13 mouse cellular contexts compared by ENCODE assay signal in genomic region chr5:122448869-122449268, GRCm38 (mm10).
"Had no signal": no experiment of that assay in that cellular context is flagged by ENCODE, and none has a peak within 500 bp of the region (broad histone marks: within the 10 kb centered on the region; RNA-seq: fewer than 3 reads in every experiment).

No protein-coding gene starts in this region.

- H3K27me3 ChIP-seq: kidney, embryonic 15.5 days; limb, embryonic 15.5 days; liver, embryonic 12.5 days; lung, embryonic 15.5 days; neural tube, embryonic 12.5 days had no signal

- DNase-seq: kidney, adult 18-20 months; kidney, postnatal 25 days; lung, postnatal 4 days; midbrain, embryonic 14.5 days; thymus, adult 2 months; thymus, postnatal 25 days had no signal

- H3K4me2 ChIP-seq: kidney, embryonic 15.5 days; limb, embryonic 15.5 days; liver, embryonic 12.5 days; lung, embryonic 15.5 days; neural tube, embryonic 12.5 days had no signal

- H3K9ac ChIP-seq: kidney, embryonic 15.5 days; limb, embryonic 15.5 days; liver, embryonic 12.5 days; lung, embryonic 15.5 days; neural tube, embryonic 12.5 days had no signal

- ATAC-seq: liver, embryonic 12.5 days had no signal

- H3K27ac ChIP-seq: kidney, embryonic 15.5 days; left cerebral cortex, adult 2 months; limb, embryonic 15.5 days; liver, embryonic 12.5 days; lung, embryonic 15.5 days; midbrain, embryonic 10.5 days; neural tube, embryonic 12.5 days had no signal

- H3K4me3 ChIP-seq: kidney, embryonic 15.5 days; left cerebral cortex, adult 2 months; limb, embryonic 15.5 days; liver, embryonic 12.5 days; lung, embryonic 15.5 days; midbrain, embryonic 10.5 days; neural tube, embryonic 12.5 days had no signal

- H3K4me1 ChIP-seq: kidney, embryonic 15.5 days; limb, embryonic 15.5 days; liver, embryonic 12.5 days; lung, embryonic 15.5 days; neural tube, embryonic 12.5 days had no signal

- H3K9me3 ChIP-seq: kidney, embryonic 15.5 days; limb, embryonic 15.5 days; liver, embryonic 12.5 days; lung, embryonic 15.5 days; midbrain, embryonic 10.5 days; neural tube, embryonic 12.5 days had no signal
